In genomic region chr19:11536593-11536992, GRCm38 (mm10) we compare ENCODE assay signal across 10 mouse cellular contexts. TPM values are rescaled to one million over a fixed set of nuclear protein-coding genes. Genes with fewer than 3 reads are reported as not detected.
DNase-seq lines count a peak whose midpoint lies in the region; ATAC-seq and TF ChIP-seq lines count a peak whose summit lies in the region.
"Had no signal": no experiment of that assay in that cellular context is flagged by ENCODE, and none has a peak within 500 bp of the region (broad histone marks: within the 10 kb centered on the region; RNA-seq: fewer than 3 reads in every experiment).

Gene Ms4a4d, plus strand, starts transcription at chr19:11536801.

- no peak for TF ChIP-seq POLR2A in ES-Bruce4 (IDR thresholded peaks at IDR 0.05; ENCODE audit: insufficient read depth, low read length)

- no peak within 1 kb of the TSS for H3K4me2 ChIP-seq in lung, postnatal 0 days (replicated peaks; ENCODE audit: low read depth, low read length)
- no peak within 1 kb of the TSS for H3K4me2 ChIP-seq in forebrain, embryonic 16.5 days (ENCODE audit: low read length)
- H3K4me2 ChIP-seq: intestine, embryonic 15.5 days; limb, embryonic 15.5 days had no signal

- H3K27ac ChIP-seq in ES-Bruce4 (ENCODE audit: insufficient read depth, low read length): no peak within 1 kb of the TSS
- H3K27ac ChIP-seq in lung, postnatal 0 days (ENCODE audit: low read length): no peak within 1 kb of the TSS
- no peak within 1 kb of the TSS for H3K27ac ChIP-seq in forebrain, embryonic 16.5 days (ENCODE audit: low read length)
- H3K27ac ChIP-seq: intestine, embryonic 15.5 days; limb, embryonic 15.5 days had no signal

- ATAC-seq in lung, postnatal 0 days: peak; percentile 41; the same call in 1 of the 2 replicates
- no peak for ATAC-seq in forebrain, embryonic 16.5 days
- ATAC-seq: intestine, embryonic 15.5 days had no signal

- no peaks in the 10 kb centered on the region for H3K36me3 ChIP-seq in ES-Bruce4 (ENCODE audit: control insufficient read depth, insufficient read depth, low read length, poor library complexity, severe bottlenecking)
- no peaks in the 10 kb centered on the region for H3K36me3 ChIP-seq in lung, postnatal 0 days (ENCODE audit: insufficient read depth, low read length)
- H3K36me3 ChIP-seq in forebrain, embryonic 16.5 days (ENCODE audit: control insufficient read depth, insufficient read depth): no peaks in the 10 kb centered on the region
- H3K36me3 ChIP-seq: intestine, embryonic 15.5 days; limb, embryonic 15.5 days had no signal

- TF ChIP-seq CTCF in ES-Bruce4 (IDR thresholded peaks at IDR 0.05; ENCODE audit: low read depth, low read length): no peak
- no peak for TF ChIP-seq CTCF in lung, postnatal 0 days (IDR thresholded peaks at IDR 0.05)

- no peaks in the 10 kb centered on the region for H3K27me3 ChIP-seq in ES-Bruce4 (ENCODE audit: control insufficient read depth, insufficient read depth, low read length, poor library complexity, severe bottlenecking)
- no peaks in the 10 kb centered on the region for H3K27me3 ChIP-seq in lung, postnatal 0 days (replicated peaks; ENCODE audit: insufficient read depth, low read length)
- H3K27me3 ChIP-seq in forebrain, embryonic 16.5 days (replicated peaks; ENCODE audit: control insufficient read depth, insufficient read depth, low read length): no peaks in the 10 kb centered on the region
- H3K27me3 ChIP-seq: intestine, embryonic 15.5 days; limb, embryonic 15.5 days had no signal

- peak; percentile 0 for DNase-seq in 3134 (ENCODE audit: extremely low read depth, insufficient read length, low spot score)
- DNase-seq in gastrocnemius, postnatal 25 days: peak; percentile 70
- peak; percentile 53 for DNase-seq in lung, postnatal 0 days (ENCODE audit: low spot score)
- DNase-seq in left cerebral cortex, adult 8-10 months (ENCODE audit: low spot score in 2 of 2): no peak
- DNase-seq in right cerebral cortex, postnatal 14 days: no peak

- TF ChIP-seq EP300 in ES-Bruce4 (IDR thresholded peaks at IDR 0.05; ENCODE audit: insufficient read depth, low read depth, low read length): no peak
- TF ChIP-seq EP300 in lung, postnatal 0 days (IDR thresholded peaks at IDR 0.05): no peak

- H3K4me3 ChIP-seq in ES-Bruce4 (ENCODE audit: low read depth, low read length): peak within 1 kb of the TSS; percentile 4; the same call in 1 of the 2 replicates
- H3K4me3 ChIP-seq in lung, postnatal 0 days (ENCODE audit: low read depth, low read length): no peak within 1 kb of the TSS
- no peak within 1 kb of the TSS for H3K4me3 ChIP-seq in forebrain, embryonic 16.5 days (replicated peaks; ENCODE audit: low read length)
- H3K4me3 ChIP-seq: intestine, embryonic 15.5 days; limb, embryonic 15.5 days had no signal

- H3K4me1 ChIP-seq in ES-Bruce4 (ENCODE audit: control insufficient read depth, insufficient read depth, low read length): no peaks in the 10 kb centered on the region
- H3K4me1 ChIP-seq in lung, postnatal 0 days (ENCODE audit: insufficient read depth, low read depth, low read length): no peaks in the 10 kb centered on the region
- H3K4me1 ChIP-seq in forebrain, embryonic 16.5 days (replicated peaks; ENCODE audit: control insufficient read depth, insufficient read depth, low read length): no peaks in the 10 kb centered on the region
- H3K4me1 ChIP-seq: intestine, embryonic 15.5 days; limb, embryonic 15.5 days had no signal

- no peaks in the 10 kb centered on the region for H3K9me3 ChIP-seq in ES-Bruce4 (replicated peaks; ENCODE audit: control insufficient read depth, insufficient read depth, low read length, poor library complexity, severe bottlenecking)
- H3K9me3 ChIP-seq in lung, postnatal 0 days (ENCODE audit: low read length): no peaks in the 10 kb centered on the region
- no peaks in the 10 kb centered on the region for H3K9me3 ChIP-seq in forebrain, embryonic 16.5 days (ENCODE audit: control insufficient read depth, low read length)
- H3K9me3 ChIP-seq: intestine, embryonic 15.5 days; limb, embryonic 15.5 days had no signal

- no peak within 1 kb of the TSS for H3K9ac ChIP-seq in ES-Bruce4 (ENCODE audit: low read depth, poor library complexity, severe bottlenecking)
- H3K9ac ChIP-seq in lung, postnatal 0 days (replicated peaks; ENCODE audit: low read depth): no peak within 1 kb of the TSS
- H3K9ac ChIP-seq in forebrain, embryonic 16.5 days (replicated peaks; ENCODE audit: low read depth, low read length): no peak within 1 kb of the TSS
- H3K9ac ChIP-seq: intestine, embryonic 15.5 days; limb, embryonic 15.5 days had no signal

- 7% methylated on average over 7 of the region's 7 CpGs for WGBS in lung, postnatal 0 days
- WGBS in forebrain, embryonic 16.5 days: 16% methylated on average over 7 of the region's 7 CpGs

RNA-seq across cellular contexts. Expression of gene Ms4a4d, which starts in this region (rescaled TPM):
- 6.8 and 9.0 TPM in 2 replicates for polyA plus RNA-seq in ES-Bruce4 (2011; ENCODE audit: insufficient read depth, insufficient read length, low read depth, missing spikeins)
- total RNA-seq in gastrocnemius, postnatal 25 days (2021): 1 to 10 TPM; 3.0 to 3.9 TPM
- 3.8 and 4.3 TPM in 2 replicates for polyA plus RNA-seq in lung, postnatal 0 days (2015; fragmentation: Nextera tagmentation; extraction: Ambion mirVana)
- not detected in 2 replicates for polyA plus RNA-seq in forebrain, embryonic 16.5 days (2015; fragmentation: Nextera tagmentation; extraction: Ambion mirVana)
- total RNA-seq in left cerebral cortex, adult 8-10 months (2022): not detected
- total RNA-seq: common myeloid progenitor, adult 5-6 weeks had no signal

Comparison
In these comparisons a context has a peak if more than half of its experiments do, and no peak if none do; other contexts are left out.
1. RNA of gene Ms4a4d (total RNA-seq): 3.0 to 3.9 TPM in gastrocnemius, postnatal 25 days; not detected in left cerebral cortex, adult 8-10 months; every median in the first group is over 4 times any median in the second.
2. DNase-seq: peak in 3134 (single experiment), gastrocnemius, postnatal 25 days (single experiment) and lung, postnatal 0 days (single experiment); none in left cerebral cortex, adult 8-10 months (0 of 2) and right cerebral cortex, postnatal 14 days (single experiment).